Mouse (Mus musculus): ENCODE data around the gene Gse1.

- TF ChIP-seq HCFC1 (IDR thresholded peaks at IDR 0.05; ENCODE audit: borderline replicate concordance, insufficient read depth, low read length) (no peak), ZC3H11A (IDR thresholded peaks at IDR 0.05; ENCODE audit: borderline replicate concordance, low read depth, low read length) (no peak)
Observed at GRCm38 (mm10) chr8:120230081-120230480, 1.8 kb downstream of the Gse1 start.
